Mouse (Mus musculus) urinary bladder, postnatal 10 days (tissue): ENCODE data around the gene Ankrd36.

Experiments used
- DNase-seq: peaks from one replicate; pipeline ENCODE4 v3.0.0; 2022; ENCODE audit warnings: low spot score

Gene Ankrd36

GRCm38 (mm10) chr11:5682541-5682940, 113.1 kb downstream of the Ankrd36 start:
- no peak for DNase-seq

GRCm38 (mm10) chr11:5684283-5684682, 114.8 kb downstream of the Ankrd36 start:
- no peak for DNase-seq

GRCm38 (mm10) chr11:5691775-5692174, 122.3 kb downstream of the Ankrd36 start:
- DNase-seq = no peak

GRCm38 (mm10) chr11:5700808-5701207, 131.3 kb downstream of the Ankrd36 start:
- no peak for DNase-seq

- DNase-seq = no peak
These were observed 131.8 kb downstream of the Ankrd36 start for GRCm38 (mm10) chr11:5701300-5701699.

- DNase-seq = no peak
These were observed 132.3 kb downstream of the Ankrd36 start for GRCm38 (mm10) chr11:5701821-5702220.

- DNase-seq = no peak
These were observed 132.9 kb downstream of the Ankrd36 start for GRCm38 (mm10) chr11:5702271-5702956.

GRCm38 (mm10) chr11:5702957-5703332, 133.5 kb downstream of the Ankrd36 start:
- DNase-seq = no peak

GRCm38 (mm10) chr11:5703341-5703740, 133.9 kb downstream of the Ankrd36 start:
- no peak for DNase-seq

- no peak for DNase-seq
These were observed 136.5 kb downstream of the Ankrd36 start for GRCm38 (mm10) chr11:5705972-5706371.

- no peak for DNase-seq
These were observed 137.5 kb downstream of the Ankrd36 start for GRCm38 (mm10) chr11:5706874-5707529.

- peak; percentile 56 for DNase-seq
These were observed 138.3 kb downstream of the Ankrd36 start for GRCm38 (mm10) chr11:5707530-5708353.

GRCm38 (mm10) chr11:5715179-5715578, 145.7 kb downstream of the Ankrd36 start:
- DNase-seq = no peak

- no peak for DNase-seq
These were observed 146.2 kb downstream of the Ankrd36 start, which contains the start of gene Mrps24 for GRCm38 (mm10) chr11:5715630-5716105. TSS of gene Mrps24 (minus strand) at chr11:5715680.

GRCm38 (mm10) chr11:5716246-5716645, 146.8 kb downstream of the Ankrd36 start:
- no peak for DNase-seq

GRCm38 (mm10) chr11:5716938-5717705, 147.6 kb downstream of the Ankrd36 start:
- no peak for DNase-seq

GRCm38 (mm10) chr11:5718611-5719354, 149.3 kb downstream of the Ankrd36 start:
- DNase-seq = no peak

- no peak for DNase-seq
These were observed 160.1 kb downstream of the Ankrd36 start for GRCm38 (mm10) chr11:5729582-5729981.

GRCm38 (mm10) chr11:5732401-5732800, 162.9 kb downstream of the Ankrd36 start:
- DNase-seq = no peak

GRCm38 (mm10) chr11:5734323-5734722, 164.8 kb downstream of the Ankrd36 start:
- DNase-seq = no peak

GRCm38 (mm10) chr11:5737137-5737536, 167.7 kb downstream of the Ankrd36 start:
- DNase-seq = no peak
